Mouse (Mus musculus): ENCODE data around the gene Fcgr3.
"Not testable (repeated sequence)": the region's sequence is repeated elsewhere in the genome, so short reads cannot be mapped to it uniquely, and the experiment has no call there.

The Fcgr3 gene

DNA sequence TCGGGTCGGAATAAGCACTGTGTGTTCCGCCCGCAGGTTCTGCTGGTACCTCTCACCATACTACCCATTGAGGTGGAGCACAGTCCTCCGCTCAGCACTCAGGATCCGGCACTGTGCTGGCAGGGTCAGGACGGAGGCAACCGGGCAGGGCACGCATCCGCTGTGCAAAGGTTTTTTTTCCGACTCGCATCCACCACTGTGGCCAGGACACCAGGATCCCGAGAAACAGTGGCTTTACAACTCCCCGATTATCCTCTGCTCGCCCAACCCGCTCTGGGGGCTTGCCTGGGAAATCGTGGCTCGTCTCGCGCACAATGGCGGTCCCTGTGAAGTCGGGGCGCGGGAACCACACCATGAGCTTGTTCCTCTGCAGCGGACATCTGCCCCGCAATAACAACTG lies 21.0 kb upstream of the Fcgr3 start:
- DNase-seq (ENCODE audit: extremely low spot score), result peak; percentile 47

DNA sequence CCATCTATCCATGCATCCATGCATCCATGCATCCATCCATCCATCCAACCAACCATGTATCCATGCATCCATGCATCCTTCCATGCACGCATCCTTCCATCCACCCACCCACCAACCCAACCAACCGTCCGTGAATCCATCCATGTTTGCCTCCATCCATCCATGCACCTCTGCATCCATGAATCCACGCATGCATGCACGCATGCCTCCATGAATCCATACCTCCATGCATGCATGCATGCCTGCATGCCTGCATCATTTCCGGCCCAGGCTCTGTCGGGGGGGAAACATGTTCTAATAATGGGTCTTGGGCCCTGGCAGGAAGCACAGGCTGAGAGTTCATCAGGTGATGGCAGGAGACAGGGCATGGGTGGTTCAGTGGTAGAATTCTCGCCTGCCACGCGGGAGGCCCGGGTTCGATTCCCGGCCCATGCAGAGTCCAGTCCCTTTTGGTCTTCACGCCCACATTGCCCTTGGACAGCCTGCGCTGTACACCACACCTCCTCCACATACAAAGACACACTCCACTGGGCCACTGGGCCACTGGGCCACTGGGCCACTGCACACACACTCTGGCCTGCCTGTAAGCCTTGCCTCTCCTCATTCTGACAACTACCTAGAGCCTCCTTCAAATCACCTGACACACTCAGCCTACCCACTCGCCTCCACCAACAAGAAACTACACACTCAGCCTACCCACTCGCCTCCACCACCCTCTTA lies 16.9 kb upstream of the Fcgr3 start:
- DNase-seq (ENCODE audit: extremely low spot score), result not testable (repeated sequence)

DNA sequence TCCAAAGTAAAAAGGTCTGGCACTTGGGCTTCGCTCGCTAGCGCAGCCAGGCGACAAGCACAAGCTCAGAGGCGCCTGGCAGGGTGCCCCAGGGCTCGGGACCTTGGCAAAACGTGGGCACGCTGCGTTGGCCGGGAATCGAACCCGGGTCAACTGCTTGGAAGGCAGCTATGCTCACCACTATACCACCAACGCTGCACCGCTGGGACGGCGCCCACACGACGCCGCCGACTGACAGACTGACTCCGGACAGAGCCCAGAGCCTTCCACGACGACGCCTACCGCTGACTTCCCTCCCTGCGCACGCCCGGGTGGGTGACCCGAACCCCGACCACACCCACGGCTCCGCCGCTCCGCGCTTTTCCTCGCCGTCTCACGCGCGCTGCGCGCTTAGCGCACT lies 15.1 kb upstream of the Fcgr3 start:
- DNase-seq (ENCODE audit: extremely low spot score), result not testable (repeated sequence)

DNA sequence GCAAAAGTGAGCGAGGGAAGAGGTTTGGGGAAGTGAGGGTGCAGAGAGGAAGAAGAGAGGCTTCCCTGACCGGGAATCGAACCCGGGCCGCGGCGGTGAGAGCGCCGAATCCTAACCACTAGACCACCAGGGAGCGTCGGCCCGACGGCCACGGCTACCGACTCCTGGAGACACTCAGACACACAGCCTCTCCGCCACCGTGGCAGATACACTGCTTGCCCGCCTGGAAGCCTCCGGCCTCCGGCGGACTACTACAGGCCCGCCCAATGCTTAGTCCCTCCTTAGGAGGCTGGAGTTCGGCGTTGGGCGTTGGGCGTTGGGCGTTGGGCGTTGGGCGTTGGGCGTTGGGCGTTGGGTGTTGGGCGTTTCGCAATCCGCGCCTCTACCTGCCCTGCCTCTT lies 14.6 kb upstream of the Fcgr3 start:
- not testable (repeated sequence) for DNase-seq (ENCODE audit: extremely low spot score)

DNA sequence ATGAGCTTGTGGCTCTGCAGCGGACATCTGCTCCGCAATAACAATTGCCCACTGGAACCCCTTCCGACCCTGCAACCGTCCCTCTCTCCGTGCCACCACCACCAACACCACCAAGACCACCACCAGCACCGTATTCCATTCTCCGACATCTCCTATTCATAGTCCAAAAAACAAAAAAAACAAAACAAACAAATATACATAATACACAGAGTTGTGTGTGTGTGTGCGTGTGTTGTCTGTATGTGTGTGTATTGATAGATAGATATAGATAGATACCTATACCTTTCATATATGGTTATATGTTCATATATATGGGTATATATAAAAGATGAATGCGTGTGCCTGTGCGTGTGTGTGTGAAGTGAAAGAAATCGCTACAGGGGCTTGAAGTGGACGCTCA lies 13.7 kb upstream of the Fcgr3 start:
- DNase-seq (ENCODE audit: extremely low spot score), result not testable (repeated sequence)

DNA sequence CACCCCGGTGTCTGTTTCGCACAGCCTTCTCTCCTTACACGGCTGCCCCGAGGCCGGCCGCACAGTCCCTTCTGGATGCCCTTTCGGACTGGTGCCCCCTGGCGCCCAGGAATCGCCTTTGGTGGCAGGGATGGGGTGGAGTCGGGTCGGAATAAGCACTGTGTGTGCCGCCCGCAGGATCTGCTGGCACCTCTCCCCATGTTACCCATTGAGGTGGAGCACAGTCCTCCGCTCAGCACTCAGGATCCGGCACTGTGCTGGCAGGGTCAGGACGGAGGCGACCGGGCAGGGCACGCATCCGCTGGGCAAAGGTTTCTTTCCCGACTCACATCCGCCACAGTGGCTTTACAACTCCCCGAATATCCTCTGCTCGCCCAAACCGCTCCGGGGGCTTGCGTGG lies 13.2 kb upstream of the Fcgr3 start:
- DNase-seq (ENCODE audit: extremely low spot score), result not testable (repeated sequence)

DNA sequence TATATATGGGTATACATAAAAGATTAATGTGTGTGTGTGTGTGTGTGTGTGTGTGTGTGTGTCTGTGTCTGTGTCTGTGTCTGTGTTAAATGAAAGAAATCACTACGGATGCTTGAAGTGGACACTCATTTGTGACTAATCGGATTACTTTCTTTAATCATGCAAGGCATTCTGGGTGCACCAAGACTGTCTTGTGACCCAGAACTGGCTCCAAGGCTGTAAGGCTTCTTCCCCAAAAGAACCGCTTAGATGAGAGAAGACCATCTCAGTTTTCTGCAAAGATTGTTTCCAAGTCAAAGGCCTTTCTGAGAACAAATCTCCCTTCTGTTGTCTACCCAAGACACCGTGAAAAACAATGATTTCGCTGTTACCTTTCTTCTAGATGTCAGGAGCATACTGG lies 12.5 kb upstream of the Fcgr3 start:
- DNase-seq (ENCODE audit: extremely low spot score), result not testable (repeated sequence)

DNA sequence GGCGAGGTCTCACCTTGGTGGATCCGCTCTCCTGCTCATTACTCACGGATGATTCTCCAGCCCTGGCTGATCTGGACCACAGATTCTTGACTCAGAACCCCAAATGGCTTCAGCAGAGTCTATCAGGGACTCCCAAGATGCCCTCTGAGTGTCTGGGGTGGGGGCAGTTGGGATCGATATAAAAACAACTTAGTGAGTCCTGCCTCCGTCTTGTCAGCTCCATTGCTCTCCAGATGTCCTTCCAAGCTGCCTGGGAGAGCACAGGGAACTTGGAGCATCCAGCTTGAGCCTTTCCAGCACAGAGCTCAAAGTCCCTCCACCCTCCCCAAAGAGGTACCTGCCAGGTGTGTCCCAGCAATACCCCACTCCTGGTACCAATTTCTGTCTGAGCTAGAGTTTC lies 11.4 kb upstream of the Fcgr3 start:
- DNase-seq (ENCODE audit: extremely low spot score), result not testable (repeated sequence)

DNA sequence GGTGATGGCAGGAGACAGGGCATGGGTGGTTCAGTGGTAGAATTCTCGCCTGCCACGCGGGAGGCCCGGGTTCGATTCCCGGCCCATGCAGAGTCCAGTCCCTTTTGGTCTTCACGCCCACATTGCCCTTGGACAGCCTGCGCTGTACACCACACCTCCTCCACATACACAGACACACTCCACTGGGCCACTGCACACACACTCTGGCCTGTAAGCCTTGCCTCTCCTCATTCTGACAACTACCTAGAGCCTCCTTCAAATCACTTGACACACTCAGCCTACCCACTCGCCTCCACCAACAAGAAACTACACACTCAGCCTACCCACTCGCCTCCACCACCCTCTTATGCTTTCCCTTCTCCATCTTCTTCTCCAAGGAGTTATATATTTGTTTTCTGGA lies 9.5 kb upstream of the Fcgr3 start:
- peak; percentile 79 for DNase-seq (ENCODE audit: extremely low spot score)

DNA sequence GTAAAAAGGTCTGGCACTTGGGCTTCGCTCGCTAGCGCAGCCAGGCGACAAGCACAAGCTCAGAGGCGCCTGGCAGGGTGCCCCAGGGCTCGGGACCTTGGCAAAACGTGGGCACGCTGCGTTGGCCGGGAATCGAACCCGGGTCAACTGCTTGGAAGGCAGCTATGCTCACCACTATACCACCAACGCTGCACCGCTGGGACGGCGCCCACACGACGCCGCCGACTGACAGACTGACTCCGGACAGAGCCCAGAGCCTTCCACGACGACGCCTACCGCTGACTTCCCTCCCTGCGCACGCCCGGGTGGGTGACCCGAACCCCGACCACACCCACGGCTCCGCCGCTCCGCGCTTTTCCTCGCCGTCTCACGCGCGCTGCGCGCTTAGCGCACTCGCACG lies 7.5 kb upstream of the Fcgr3 start:
- not testable (repeated sequence) for DNase-seq (ENCODE audit: extremely low spot score)

DNA sequence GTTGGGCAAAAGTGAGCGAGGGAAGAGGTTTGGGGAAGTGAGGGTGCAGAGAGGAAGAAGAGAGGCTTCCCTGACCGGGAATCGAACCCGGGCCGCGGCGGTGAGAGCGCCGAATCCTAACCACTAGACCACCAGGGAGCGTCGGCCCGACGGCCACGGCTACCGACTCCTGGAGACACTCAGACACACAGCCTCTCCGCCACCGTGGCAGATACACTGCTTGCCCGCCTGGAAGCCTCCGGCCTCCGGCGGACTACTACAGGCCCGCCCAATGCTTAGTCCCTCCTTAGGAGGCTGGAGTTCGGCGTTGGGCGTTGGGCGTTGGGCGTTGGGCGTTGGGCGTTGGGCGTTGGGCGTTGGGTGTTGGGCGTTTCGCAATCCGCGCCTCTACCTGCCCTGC lies 7.0 kb upstream of the Fcgr3 start:
- not testable (repeated sequence) for DNase-seq (ENCODE audit: extremely low spot score)

DNA sequence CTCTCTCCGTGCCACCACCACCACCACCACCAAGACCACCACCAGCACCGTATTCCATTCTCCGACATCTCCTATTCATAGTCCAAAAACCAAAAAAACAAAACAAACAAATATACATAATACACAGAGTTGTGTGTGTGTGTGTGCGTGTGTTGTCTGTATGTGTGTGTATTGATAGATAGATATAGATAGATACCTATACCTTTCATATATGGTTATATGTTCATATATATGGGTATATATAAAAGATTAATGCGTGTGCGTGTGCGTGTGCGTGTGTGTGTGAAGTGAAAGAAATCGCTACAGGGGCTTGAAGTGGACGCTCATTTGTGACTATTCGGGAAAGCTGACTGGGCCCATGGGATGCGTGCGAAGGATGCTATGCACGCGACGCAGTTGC lies 6.1 kb upstream of the Fcgr3 start:
- DNase-seq (ENCODE audit: extremely low spot score), result not testable (repeated sequence)

DNA sequence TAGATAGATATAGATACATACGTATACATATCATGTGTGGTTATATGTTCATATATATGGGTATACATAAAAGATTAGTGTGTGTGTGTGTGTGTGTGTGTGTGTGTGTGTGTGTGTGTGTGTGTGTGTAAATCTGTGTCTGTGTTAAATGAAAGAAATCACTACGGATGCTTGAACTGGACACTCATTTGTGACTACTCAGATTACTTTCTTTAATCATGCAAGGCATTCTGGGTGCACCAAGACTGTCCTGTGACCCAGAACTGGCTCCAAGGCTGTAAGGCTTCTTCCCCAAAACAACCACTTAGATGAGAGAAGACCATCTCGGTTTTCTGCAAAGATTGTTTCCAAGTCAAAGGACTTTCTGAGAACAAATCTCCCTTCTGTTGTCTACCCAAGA lies 4.8 kb upstream of the Fcgr3 start:
- DNase-seq (ENCODE audit: extremely low spot score), result peak; percentile 46

DNA sequence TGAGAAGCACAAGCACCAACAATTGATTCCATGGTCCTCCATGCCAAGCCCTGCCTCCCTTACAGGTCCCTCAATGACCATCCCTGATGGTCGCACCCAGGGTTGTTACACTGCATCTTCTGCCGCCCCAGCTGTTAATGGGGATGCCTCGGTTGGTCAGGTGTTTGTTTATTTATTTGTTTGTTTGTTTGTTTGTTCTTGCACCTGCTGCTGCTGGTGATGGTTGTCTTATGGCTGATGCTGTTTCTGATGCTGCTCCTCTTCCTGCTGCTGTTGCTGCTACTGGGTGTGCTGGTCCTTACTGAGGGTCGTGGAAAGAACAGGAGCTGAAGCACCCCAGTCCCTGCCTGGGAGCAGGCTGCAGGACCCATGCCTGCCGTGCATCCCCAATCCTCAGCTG lies 3.2 kb upstream of the Fcgr3 start:
- DNase-seq (ENCODE audit: extremely low spot score), result not testable (repeated sequence)

DNA sequence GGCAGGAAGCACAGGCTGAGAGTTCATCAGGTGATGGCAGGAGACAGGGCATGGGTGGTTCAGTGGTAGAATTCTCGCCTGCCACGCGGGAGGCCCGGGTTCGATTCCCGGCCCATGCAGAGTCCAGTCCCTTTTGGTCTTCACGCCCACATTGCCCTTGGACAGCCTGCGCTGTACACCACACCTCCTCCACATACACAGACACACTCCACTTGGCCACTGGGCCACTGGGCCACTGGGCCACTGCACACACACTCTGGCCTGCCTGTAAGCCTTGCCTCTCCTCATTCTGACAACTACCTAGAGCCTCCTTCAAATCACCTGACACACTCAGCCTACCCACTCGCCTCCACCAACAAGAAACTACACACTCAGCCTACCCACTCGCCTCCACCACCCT lies 1.8 kb upstream of the Fcgr3 start:
- DNase-seq (ENCODE audit: extremely low spot score), result not testable (repeated sequence)

DNA sequence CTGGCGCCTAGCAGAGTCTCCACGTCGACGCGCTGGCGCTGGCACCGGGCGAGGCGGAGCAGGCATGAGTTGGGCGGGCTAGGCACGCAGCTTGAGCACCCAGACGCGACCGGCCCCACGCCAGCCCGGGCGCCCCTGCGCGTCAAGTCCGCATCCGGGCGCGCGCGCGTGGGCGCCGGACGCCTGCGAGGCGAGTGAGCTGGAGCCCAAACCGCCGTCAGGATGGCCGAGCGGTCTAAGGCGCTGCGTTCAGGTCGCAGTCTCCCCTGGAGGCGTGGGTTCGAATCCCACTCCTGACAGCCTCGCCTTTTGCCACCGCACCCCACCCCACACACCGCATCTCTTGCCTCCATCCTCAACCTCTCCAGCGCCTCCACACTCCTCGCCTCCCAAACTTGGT lies 1.0 kb upstream of the Fcgr3 start:
- DNase-seq (ENCODE audit: extremely low spot score), result not testable (repeated sequence)

DNA sequence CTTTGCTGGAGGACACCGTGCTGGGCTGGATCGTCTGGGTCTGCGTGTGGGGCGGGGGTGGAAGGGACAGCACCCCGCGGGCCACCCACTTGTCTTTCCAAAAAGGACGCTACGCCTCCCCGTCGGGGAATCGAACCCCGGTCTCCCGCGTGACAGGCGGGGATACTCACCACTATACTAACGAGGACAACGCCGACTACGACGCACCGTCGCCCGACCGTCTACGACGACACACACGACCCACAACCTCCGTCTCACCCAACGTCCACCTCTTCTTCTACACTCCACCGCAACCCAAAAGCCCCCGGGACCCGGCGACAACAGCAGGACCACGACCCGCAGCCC lies 480 bp upstream of the Fcgr3 start:
- not testable (repeated sequence) for DNase-seq (ENCODE audit: extremely low spot score)

DNA sequence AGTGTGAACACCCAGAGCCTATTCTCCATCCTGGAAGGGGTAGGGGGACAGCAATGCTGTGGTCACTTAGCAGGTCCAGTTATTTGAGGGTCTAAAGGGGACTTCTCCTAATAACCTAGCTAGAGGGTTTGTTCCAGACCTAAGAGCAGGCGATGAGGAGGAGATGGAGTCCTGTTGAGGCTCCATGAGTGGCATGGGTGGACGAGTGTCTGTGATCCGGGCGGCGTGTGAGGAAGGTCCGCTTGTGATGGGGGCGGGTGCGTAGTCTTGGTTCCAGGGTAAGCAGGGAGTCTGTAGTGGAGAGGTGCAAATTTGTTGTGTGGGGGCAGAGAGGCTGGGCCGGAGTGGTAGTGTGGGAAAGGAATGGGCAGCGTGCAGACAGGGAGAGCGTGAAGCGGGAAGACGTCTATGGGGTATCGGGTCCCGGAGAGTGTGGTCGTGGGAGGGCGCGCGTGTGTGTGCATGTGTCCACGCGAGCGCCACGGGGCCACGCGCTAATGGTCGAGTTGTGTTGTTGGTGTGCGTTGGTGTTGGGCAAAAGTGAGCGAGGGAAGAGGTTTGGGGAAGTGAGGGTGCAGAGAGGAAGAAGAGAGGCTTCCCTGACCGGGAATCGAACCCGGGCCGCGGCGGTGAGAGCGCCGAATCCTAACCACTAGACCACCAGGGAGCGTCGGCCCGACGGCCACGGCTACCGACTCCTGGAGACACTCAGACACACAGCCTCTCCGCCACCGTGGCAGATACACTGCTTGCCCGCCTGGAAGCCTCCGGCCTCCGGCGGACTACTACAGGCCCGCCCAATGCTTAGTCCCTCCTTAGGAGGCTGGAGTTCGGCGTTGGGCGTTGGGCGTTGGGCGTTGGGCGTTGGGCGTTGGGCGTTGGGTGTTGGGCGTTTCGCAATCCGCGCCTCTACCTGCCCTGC lies 905 bp downstream of the Fcgr3 start:
- DNase-seq (ENCODE audit: extremely low spot score), result peak; percentile 62

DNA sequence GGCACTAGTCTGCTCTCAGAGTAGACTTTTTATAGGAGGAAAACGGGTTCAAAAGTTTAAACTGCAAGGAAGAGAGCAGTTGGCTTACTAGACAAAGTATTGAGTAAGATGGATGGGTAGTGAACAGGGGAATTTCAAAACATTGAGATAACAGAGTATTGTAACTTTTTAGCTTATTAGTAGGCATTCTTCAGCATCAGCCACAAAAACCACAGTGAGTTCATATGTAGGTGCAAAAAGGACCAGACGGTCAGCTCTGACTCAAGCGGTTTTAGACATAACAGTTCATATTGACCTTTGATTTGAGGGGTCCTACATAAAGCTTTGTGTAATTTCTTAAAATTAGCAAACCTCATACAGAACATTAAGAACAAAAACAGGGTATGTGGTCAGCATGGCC lies 3.2 kb downstream of the Fcgr3 start:
- DNase-seq (ENCODE audit: extremely low spot score), result no peak

DNA sequence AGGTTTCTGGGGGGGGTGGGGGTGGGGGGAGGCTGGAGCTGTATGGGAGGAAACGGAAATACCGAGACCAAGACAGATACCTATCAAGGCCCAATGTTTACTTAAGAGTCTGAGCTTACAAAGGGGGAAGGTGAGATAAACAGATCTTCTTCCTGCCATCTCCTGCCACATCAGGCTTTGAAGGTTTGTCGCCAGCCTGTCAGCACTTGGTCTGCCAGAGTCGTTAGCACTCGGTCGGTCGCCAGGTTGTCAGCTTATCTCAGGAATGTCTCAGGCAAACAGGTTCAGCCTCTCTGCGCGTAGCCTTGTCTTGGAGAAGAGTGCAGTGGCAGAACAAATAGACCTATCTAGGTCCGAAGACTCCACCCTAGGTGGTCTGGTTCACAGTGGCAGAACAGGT lies 4.3 kb downstream of the Fcgr3 start:
- no peak for DNase-seq (ENCODE audit: extremely low spot score)

DNA sequence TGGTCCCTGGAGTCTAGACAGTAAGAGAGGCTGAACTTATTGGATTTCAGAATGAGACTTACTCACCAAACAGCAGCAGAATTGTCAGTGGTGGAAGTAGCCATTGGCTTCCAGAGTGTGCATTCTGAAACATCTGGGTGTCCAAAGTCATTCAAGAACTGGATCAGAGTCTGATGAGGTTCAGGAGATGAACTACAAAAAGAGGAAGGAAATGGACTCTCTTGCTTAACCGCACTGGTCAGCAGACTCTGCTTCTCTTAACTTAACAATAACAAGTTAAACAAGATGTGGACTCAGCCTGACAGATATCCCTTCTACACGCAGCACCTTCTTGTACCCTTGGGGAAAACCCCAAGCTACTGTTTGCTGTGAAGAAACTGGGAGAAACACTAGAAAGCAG lies 5.5 kb downstream of the Fcgr3 start:
- DNase-seq (ENCODE audit: extremely low spot score), result no peak

DNA sequence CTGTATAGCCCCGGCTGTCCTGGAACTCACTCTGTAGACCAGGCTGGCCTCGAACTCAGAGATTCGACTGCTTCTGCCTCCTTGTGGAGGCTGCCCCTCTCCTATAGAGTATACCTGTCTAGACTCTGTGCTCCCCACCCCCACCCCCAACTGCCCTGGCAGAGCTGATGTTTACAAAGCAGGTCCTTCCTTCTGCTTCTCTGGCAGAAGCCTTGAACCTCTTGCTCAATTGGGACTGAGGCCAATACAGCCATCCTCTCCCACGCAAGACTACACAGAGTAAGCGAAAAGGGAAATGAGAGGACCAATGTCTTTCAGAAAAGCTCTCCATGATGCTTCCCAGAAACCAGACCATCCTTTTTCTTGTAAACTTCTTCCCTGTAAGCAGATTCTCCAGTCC lies 7.5 kb downstream of the Fcgr3 start:
- no peak for DNase-seq (ENCODE audit: extremely low spot score)

DNA sequence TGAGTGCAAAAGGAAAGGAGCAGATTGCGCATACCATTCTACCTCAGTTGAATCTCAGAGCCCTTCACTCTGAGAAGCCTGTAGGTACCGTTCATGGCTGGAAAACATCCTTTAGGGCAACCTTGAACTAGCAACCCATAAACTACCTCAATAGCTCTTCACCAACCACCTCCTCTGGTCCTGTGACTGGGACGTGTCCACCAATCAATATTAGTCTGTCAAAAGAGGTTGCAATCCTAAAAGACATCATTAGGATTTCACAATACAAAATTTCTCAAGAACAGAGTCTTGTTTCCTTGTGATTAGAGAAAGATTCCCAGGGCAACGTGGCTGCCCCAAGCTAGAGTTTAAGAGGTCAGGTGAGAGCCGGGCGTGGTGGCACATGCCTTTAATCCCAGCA lies 11.4 kb downstream of the Fcgr3 start:
- no peak for DNase-seq (ENCODE audit: extremely low spot score)
